Mouse (Mus musculus) CH12.LX (cell line): ENCODE measurements around the gene Tnfrsf12a. TPM values are rescaled to one million over a fixed set of nuclear protein-coding genes. Genes with fewer than 3 reads are reported as not detected.

Experiments used
- DNase-seq: peaks from one replicate; pipeline ENCODE4 v3.0.0-alpha.2; 2013; ENCODE audit errors: extremely low read depth
- H3K27ac ChIP-seq: 2 replicates; pipeline ENCODE4 v1.5.1; 2012; ENCODE audit warnings: low read depth, mild to moderate bottlenecking, control low read depth, moderate library complexity; ENCODE audit not compliant: insufficient read depth
- H3K27me3 ChIP-seq: replicated peaks from 2 replicates; pipeline ENCODE3; 2012; ENCODE audit warnings: inconsistent platforms
- H3K36me3 ChIP-seq, 2 experiments: replicated peaks in 1 of 2; 2 replicates each; pipeline versions ENCODE3 to v1.6.1; 2012; ENCODE audit warnings: inconsistent platforms in 1 of 2, low read length in 1 of 2, mild to moderate bottlenecking in 1 of 2, mixed read lengths in 1 of 2, moderate library complexity in 1 of 2; ENCODE audit not compliant: control insufficient read depth in 1 of 2, insufficient read depth in 1 of 2
- H3K4me1 ChIP-seq, 2 experiments: 2 replicates each; pipeline ENCODE4 v1.6.1; 2012; ENCODE audit warnings: inconsistent platforms in 1 of 2, moderate library complexity in 1 of 2; ENCODE audit not compliant: insufficient read depth in 2 of 2, control insufficient read depth in 1 of 2
- H3K4me2 ChIP-seq: 2 replicates; pipeline ENCODE4 v1.6.1; 2012; ENCODE audit warnings: low read depth, mild to moderate bottlenecking, control low read depth; ENCODE audit not compliant: poor library complexity, insufficient read depth, severe bottlenecking
- H3K4me3 ChIP-seq, 3 experiments: fragments of 150-350 bp in 1 of 3; sonication (generic) in 1 of 3; replicated peaks in 1 of 3; 2 replicates each; pipeline versions ENCODE3 to v1.5.1; 2011 to 2012; ENCODE audit warnings: low read depth in 2 of 3, low read length in 2 of 3, mild to moderate bottlenecking in 2 of 3, moderate library complexity in 2 of 3, control low read depth in 1 of 3, improper control_type of control experiment in 1 of 3, inconsistent platforms in 1 of 3, mixed read lengths in 1 of 3; ENCODE audit not compliant: poor library complexity in 1 of 3
- H3K79me2 ChIP-seq: replicated peaks from 2 replicates; pipeline ENCODE4 v1.6.1; 2012; ENCODE audit warnings: mild to moderate bottlenecking, moderate library complexity; ENCODE audit not compliant: control insufficient read depth, poor library complexity, insufficient read depth, severe bottlenecking; ENCODE audit errors: extremely low read depth
- H3K9ac ChIP-seq: 2 replicates; pipeline ENCODE4 v1.6.1; 2012; ENCODE audit warnings: low read depth, mild to moderate bottlenecking, control low read depth, moderate library complexity; ENCODE audit not compliant: insufficient read depth
- H3K9me3 ChIP-seq: replicated peaks from 2 replicates; pipeline ENCODE3; 2012; ENCODE audit warnings: low read length, inconsistent platforms, mixed read lengths
- CHD1 ChIP-seq: IDR thresholded peaks from 2 replicates; pipeline ENCODE4 v1.6.1; 2012; ENCODE audit warnings: low read depth, low read length, improper control_type of control experiment, inconsistent platforms
- CHD2 ChIP-seq: IDR thresholded peaks from 2 replicates; pipeline ENCODE4 v1.6.1; 2011; ENCODE audit warnings: low read length, improper control_type of control experiment
- ETS1 ChIP-seq: conservative IDR thresholded peaks from 2 replicates; pipeline ENCODE4 v1.6.1; 2012; ENCODE audit warnings: low read depth, mild to moderate bottlenecking, inconsistent platforms, low read length, improper control_type of control experiment, moderate library complexity
- HCFC1 ChIP-seq: IDR thresholded peaks from 2 replicates; pipeline ENCODE4 v1.6.1; 2012; ENCODE audit warnings: low read depth, mild to moderate bottlenecking, inconsistent platforms, low read length, improper control_type of control experiment
- MAX ChIP-seq: IDR thresholded peaks from 2 replicates; pipeline ENCODE4 v1.6.1; 2011; ENCODE audit warnings: low read length, improper control_type of control experiment
- MAZ ChIP-seq: IDR thresholded peaks from 2 replicates; pipeline ENCODE4 v1.6.1; 2012; ENCODE audit warnings: low read depth, mild to moderate bottlenecking, inconsistent platforms, low read length, improper control_type of control experiment, moderate library complexity
- MEF2A ChIP-seq: IDR thresholded peaks from 2 replicates; pipeline ENCODE4 v1.6.1; 2014; ENCODE audit warnings: low read depth, mild to moderate bottlenecking, inconsistent platforms, low read length, improper control_type of control experiment, borderline replicate concordance
- MXI1 ChIP-seq: IDR thresholded peaks from 2 replicates; pipeline ENCODE4 v1.6.1; 2011; ENCODE audit warnings: mild to moderate bottlenecking, low read depth, low read length, improper control_type of control experiment
- MYC ChIP-seq: IDR thresholded peaks from 2 replicates; pipeline ENCODE4 v1.6.1; 2011; ENCODE audit warnings: low read depth, mild to moderate bottlenecking, improper control_type of control experiment, low read length
- NRF1 ChIP-seq: IDR thresholded peaks from 2 replicates; pipeline ENCODE4 v1.6.1; 2014; ENCODE audit warnings: low read depth, mild to moderate bottlenecking, inconsistent platforms, low read length, improper control_type of control experiment, moderate library complexity
- POLR2A ChIP-seq: IDR thresholded peaks from 2 replicates; pipeline ENCODE4 v1.6.1; 2011; ENCODE audit warnings: low read depth, mild to moderate bottlenecking, improper control_type of control experiment, low read length
- POLR2AphosphoS2 ChIP-seq: IDR thresholded peaks from 2 replicates; pipeline ENCODE4 v1.6.1; 2011; ENCODE audit warnings: low read depth, low read length, improper control_type of control experiment
- SIN3A ChIP-seq: IDR thresholded peaks from 2 replicates; pipeline ENCODE4 v1.6.1; 2012; ENCODE audit warnings: low read length, improper control_type of control experiment, inconsistent platforms
- TBP ChIP-seq: conservative IDR thresholded peaks from 2 replicates; pipeline ENCODE4 v1.6.1; 2011; ENCODE audit warnings: low read depth, low read length, improper control_type of control experiment
- USF1 ChIP-seq: IDR thresholded peaks from 2 replicates; pipeline ENCODE4 v1.6.1; 2014; ENCODE audit warnings: low read depth, mild to moderate bottlenecking, inconsistent platforms, low read length, improper control_type of control experiment
- ZC3H11A ChIP-seq: IDR thresholded peaks from 2 replicates; pipeline ENCODE4 v1.6.1; 2012; ENCODE audit warnings: low read depth, mild to moderate bottlenecking, inconsistent platforms, low read length, improper control_type of control experiment
- ZKSCAN1 ChIP-seq: IDR thresholded peaks from 2 replicates; pipeline ENCODE4 v1.6.1; 2012; ENCODE audit warnings: low read depth, inconsistent platforms, low read length, improper control_type of control experiment, borderline replicate concordance
- dilution Hi-C: fragments of 300-500 bp; cut with MboI; formaldehyde crosslinking; loops from 2 replicates; pipeline ENCODE4 v1.14.3; 2020; ENCODE audit warnings: low sequenced_read_pairs; ENCODE audit not compliant: extremely low pct_unique_long_range_greater_than_20kb, extremely low pct_ligation_motif_present
- in situ Hi-C: fragments of 300-500 bp; cut with MboI; formaldehyde crosslinking; loops from 3 replicates; pipeline ENCODE4 v1.14.3; 2019; ENCODE audit warnings: low sequenced_read_pairs, low pct_ligation_motif_present, low pct_unique_long_range_greater_than_20kb, mixed read lengths
- polyA plus RNA-seq: library from polyadenylated mRNA; unstranded; fragments of >175 nt; gene quantifications from 2 replicates; pipeline ENCODE4 v1.2.1, GENCODE M21; 2012; ENCODE audit warnings: low read depth; ENCODE audit not compliant: insufficient read length
- total RNA-seq, 2 experiments: library from RNA; depleted of rRNA; stranded (reverse); fragments of 300-350 nt in 1 of 2; fragments of >200 nt in 1 of 2; gene quantifications; 2 replicates each; pipeline ENCODE4 v1.2.3; 2012 to 2014

Gene Tnfrsf12a
- total and polyA plus RNA-seq, 3 experiments: 1.2 to 5.1 (median 1.5) TPM

DNA sequence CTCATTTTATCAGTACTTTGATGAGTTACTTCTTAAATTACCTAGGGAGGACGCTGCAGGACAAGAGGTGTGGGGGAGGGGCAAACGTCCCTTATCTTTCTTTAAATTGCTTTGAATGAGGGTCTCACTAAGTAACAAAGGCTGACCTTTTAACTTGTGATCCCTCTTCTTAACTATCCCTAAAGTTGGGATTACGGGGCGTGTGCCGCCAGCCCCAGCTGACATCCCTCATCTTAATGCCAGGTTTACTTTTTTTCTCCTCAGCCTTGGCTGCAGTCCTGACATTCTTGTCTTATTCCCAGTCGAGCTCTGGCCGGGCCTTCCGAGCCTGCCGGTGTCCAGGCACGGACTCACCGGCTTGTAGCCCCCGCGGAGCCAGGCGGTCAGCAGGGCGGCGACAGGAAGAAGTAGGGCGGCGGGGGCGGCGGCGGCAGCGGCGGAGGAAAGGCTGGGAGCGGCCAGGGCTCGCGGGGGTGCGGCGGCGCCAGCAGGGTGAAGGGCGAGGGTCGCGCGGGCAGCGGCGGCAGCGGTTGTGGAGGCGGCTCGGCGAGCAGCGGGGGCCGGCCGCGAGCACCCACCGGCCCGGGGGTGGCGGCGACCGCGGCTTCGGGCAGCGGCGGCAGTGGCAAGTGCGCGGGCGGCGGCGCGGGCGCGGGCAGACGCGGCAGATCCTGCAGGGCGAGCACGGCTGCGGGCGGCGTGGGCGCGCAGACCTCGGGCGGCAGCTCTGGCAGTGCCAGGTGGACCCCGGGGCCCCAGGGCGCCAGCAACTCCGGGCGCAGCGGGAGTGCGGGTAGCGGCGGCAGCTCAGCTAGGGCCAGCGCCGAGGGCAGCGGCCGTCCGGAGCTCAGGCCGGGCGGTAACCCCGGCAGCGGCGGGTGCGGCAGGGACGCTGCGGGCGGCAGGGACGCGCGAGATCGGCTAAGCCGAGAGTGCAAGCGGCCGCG, 22.1 kb upstream of the Tnfrsf12a start:
- in situ Hi-C loops: loop anchor here (5.0 kb wide), 1 partner anchor 37 kb away; the partner anchor contains the start of gene Bicdl2
- DNase-seq: no peak
- dilution Hi-C loops: no loop called here
- H3K9me3 ChIP-seq: no peaks in the 10 kb centered on the region
- H3K27ac ChIP-seq: no peak overlapping the region
- peaks cover 5 to 9% of the 10 kb centered on the region in 2 experiments for H3K4me1 ChIP-seq
- peaks cover 87% of the 10 kb centered on the region for H3K27me3 ChIP-seq
- H3K4me2 ChIP-seq: peak overlapping the region; percentile 68
- H3K79me2 ChIP-seq: no peaks in the 10 kb centered on the region
- H3K9ac ChIP-seq: no peak overlapping the region
- no peaks in the 10 kb centered on the region for H3K36me3 ChIP-seq
- peak overlapping the region in 2 of 3 experiments; percentile 7 to 40 for H3K4me3 ChIP-seq
- TF ChIP-seq MYC: no peak
- TF ChIP-seq MAX: no peak
- no peak for TF ChIP-seq ZKSCAN1
- TF ChIP-seq NRF1: no peak
- no peak for TF ChIP-seq ETS1
- TF ChIP-seq MAZ: no peak
- TF ChIP-seq POLR2A: no peak
- no peak for TF ChIP-seq MXI1
- no peak for TF ChIP-seq POLR2AphosphoS2
- TF ChIP-seq HCFC1: no peak
- no peak for TF ChIP-seq USF1
- TF ChIP-seq TBP: no peak
- no peak for TF ChIP-seq CHD2
- no peak for TF ChIP-seq MEF2A
- TF ChIP-seq ZC3H11A: no peak

DNA sequence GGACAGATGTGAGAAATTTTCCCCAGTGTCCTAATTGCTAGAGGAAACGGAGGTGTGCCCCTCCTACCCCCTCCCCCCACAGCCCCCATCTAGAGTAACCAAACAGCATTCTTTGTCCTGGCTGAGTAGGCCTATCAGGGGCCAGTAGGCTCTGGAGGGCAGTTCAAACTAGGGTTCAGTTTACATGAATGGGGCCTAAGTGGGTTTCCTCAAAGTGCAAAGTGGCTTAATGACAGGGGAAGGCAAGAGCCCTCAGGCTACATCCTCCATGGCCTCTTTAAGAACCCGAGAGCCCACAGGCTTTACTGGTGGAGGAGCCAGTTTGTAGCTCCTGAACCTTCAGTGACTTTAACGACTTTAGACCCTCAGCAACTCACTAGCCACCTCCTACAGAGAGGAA, 18.5 kb upstream of the Tnfrsf12a start:
- H3K4me3 ChIP-seq: no peak overlapping the region
- in situ Hi-C loops: no loop called here
- TF ChIP-seq SIN3A (no peak), CHD1 (no peak)
- no peak overlapping the region for H3K4me2 ChIP-seq
- no peak overlapping the region for H3K27ac ChIP-seq
- H3K79me2 ChIP-seq: no peaks in the 10 kb centered on the region
- no peaks in the 10 kb centered on the region for H3K9me3 ChIP-seq
- H3K36me3 ChIP-seq: no peaks in the 10 kb centered on the region
- DNase-seq: no peak
- dilution Hi-C loops: no loop called here
- H3K9ac ChIP-seq: no peak overlapping the region
- H3K4me1 ChIP-seq: peaks cover 5 to 9% of the 10 kb centered on the region in 2 experiments
- peaks cover 79% of the 10 kb centered on the region for H3K27me3 ChIP-seq
